Mouse (Mus musculus) kidney, adult 2 months (tissue): ENCODE measurements around the gene Ptpn14. TPM values are rescaled to one million over a fixed set of nuclear protein-coding genes. Genes with fewer than 3 reads are reported as not detected.
A peak's percentile ranks its signal among the peaks of the same experiment; 100 is the strongest.

Source experiments
- DNase-seq: peaks from one replicate; pipeline ENCODE4 v3.0.0; 2021
- H3K27ac ChIP-seq: fragments of 200-500 bp; 2 replicates; pipeline ENCODE4 v1.5.1; 2012; ENCODE audit warnings: low read depth, low read length, control low read depth, inconsistent platforms; ENCODE audit not compliant: insufficient read depth
- H3K27me3 ChIP-seq: fragments of 200-500 bp; replicated peaks from 2 replicates; pipeline ENCODE4 v1.6.1; 2012; ENCODE audit warnings: mild to moderate bottlenecking, moderate library complexity, low read length, inconsistent platforms; ENCODE audit not compliant: control insufficient read depth, insufficient read depth
- H3K36me3 ChIP-seq: fragments of 200-500 bp; 2 replicates; pipeline ENCODE4 v1.6.1; 2012; ENCODE audit warnings: mild to moderate bottlenecking, moderate library complexity, low read length, inconsistent platforms; ENCODE audit not compliant: control insufficient read depth, insufficient read depth
- H3K4me1 ChIP-seq: fragments of 200-500 bp; 2 replicates; pipeline ENCODE4 v1.6.1; 2011; ENCODE audit warnings: low read length; ENCODE audit not compliant: control insufficient read depth, insufficient read depth
- H3K4me3 ChIP-seq: fragments of 200-500 bp; 2 replicates; pipeline ENCODE4 v1.5.1; 2011; ENCODE audit warnings: mild to moderate bottlenecking, low read depth, low read length, control low read depth; ENCODE audit not compliant: insufficient read depth
- CTCF ChIP-seq: fragments of 200-500 bp; conservative IDR thresholded peaks from 2 replicates; pipeline ENCODE4 v1.5.1; 2011; ENCODE audit warnings: low read depth, mild to moderate bottlenecking, control low read depth, low read length, moderate library complexity, mixed read lengths; ENCODE audit not compliant: insufficient read depth, insufficient read length
- POLR2A ChIP-seq: fragments of 200-500 bp; IDR thresholded peaks from one replicate; pipeline ENCODE4 v1.6.1; 2011; ENCODE audit warnings: low read depth, low read length, control low read depth
- WGBS: fragments of 180-500 bp; shearing (Covaris S2); methylation state at CpG from one replicate; pipeline ENCODE4 v1.1.7; 2018; 5-methylcytosine and 5-hydroxymethylcytosine counted together
- polyA plus RNA-seq: library from polyadenylated mRNA; depleted of rRNA; stranded (reverse); fragments of >200 nt; gene quantifications from 2 replicates; pipeline ENCODE4 v1.2.3, GENCODE M21; 2012

Gene Ptpn14
- polyA plus RNA-seq, 1 experiment: 11.2 TPM

- 69% methylated on average over 10 of the region's 10 CpGs for WGBS
- no peaks in the 10 kb centered on the region for H3K36me3 ChIP-seq
- H3K4me1 ChIP-seq: peaks cover 9% of the 10 kb centered on the region; the same call in 1 of the 2 replicates
- no peak overlapping the region for H3K27ac ChIP-seq
- DNase-seq: no peak
- TF ChIP-seq CTCF: no peak
- no peak for TF ChIP-seq POLR2A
- H3K27me3 ChIP-seq: no peaks in the 10 kb centered on the region
- H3K4me3 ChIP-seq: no peak overlapping the region
Observed at GRCm38 (mm10) chr1:189781721-189782345, 53.8 kb downstream of the Ptpn14 start.

- 79% methylated on average over 6 of the region's 6 CpGs for WGBS
- no peak for DNase-seq
- Histone ChIP-seq H3K27me3 (no peaks in the 10 kb centered on the region), H3K4me1 (peaks cover 5% of the 10 kb centered on the region; the same call in 1 of the 2 replicates), H3K27ac (no peak overlapping the region), H3K36me3 (no peaks in the 10 kb centered on the region), H3K4me3 (no peak overlapping the region)
- TF ChIP-seq CTCF (no peak), POLR2A (no peak)
Observed at GRCm38 (mm10) chr1:189782709-189783108, 54.6 kb downstream of the Ptpn14 start.

DNA sequence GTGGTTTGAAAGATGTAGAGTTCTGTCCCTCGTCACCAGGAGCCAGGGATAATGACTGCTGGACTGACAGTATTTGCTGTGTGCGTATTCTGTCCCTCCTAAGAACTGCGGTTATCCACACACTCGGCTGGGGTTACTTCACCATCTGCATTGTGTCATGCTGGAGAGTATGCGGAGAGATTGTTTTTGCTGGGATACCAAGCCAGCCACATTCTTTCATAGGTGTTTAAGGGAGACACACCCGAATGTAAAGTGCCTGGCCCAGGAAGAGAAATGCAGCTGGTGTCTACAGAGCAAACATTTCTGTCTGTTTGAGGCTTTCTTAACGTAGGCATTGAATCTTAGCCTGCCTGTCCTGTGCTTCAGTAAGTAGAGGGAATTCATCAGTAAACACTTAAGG, 56.4 kb downstream of the Ptpn14 start:
- WGBS: 77% methylated on average over 7 of the region's 7 CpGs
- H3K4me3 ChIP-seq: no peak overlapping the region
- H3K4me1 ChIP-seq: no peaks in the 10 kb centered on the region
- no peak overlapping the region; the same call in 1 of the 2 replicates for H3K27ac ChIP-seq
- H3K27me3 ChIP-seq: no peaks in the 10 kb centered on the region
- H3K36me3 ChIP-seq: no peaks in the 10 kb centered on the region
- TF ChIP-seq POLR2A: no peak
- no peak for TF ChIP-seq CTCF
- DNase-seq: no peak

DNA sequence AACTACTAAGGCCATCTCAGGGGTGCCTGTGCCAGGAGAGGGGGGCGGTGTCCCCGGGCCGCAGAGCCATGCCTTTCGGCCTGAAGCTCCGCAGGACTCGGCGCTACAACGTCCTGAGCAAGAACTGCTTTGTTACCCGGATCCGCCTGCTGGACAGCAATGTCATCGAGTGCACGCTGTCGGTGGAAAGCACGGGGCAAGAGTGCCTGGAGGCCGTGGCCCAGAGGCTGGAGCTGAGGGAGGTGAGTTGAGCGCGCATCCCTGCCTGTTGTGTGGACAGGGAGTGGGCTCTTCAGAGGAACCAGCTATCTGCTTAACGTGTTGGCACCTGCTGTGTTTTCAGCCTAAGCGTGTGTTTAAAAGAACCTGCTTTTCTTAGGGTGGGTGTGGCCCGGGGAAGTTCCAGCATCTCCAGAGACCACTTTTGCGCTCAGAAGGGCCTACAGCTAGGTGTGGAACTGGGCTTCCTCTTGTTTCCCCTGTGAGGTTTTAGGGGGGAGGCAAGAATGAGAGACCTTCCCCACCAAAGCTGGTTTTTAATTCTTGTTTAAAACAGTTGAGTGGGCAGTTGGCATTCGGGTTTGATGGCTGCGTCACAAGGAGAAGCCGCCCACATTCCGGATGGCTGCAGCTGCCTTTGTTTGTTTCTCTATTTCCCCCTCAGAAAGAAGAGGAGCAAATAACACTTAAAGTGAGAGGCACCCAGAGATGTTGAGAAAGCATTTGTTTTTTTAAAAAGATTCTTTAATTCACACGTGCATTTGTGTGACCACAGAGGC, 58.8 kb downstream of the Ptpn14 start:
- H3K4me1 ChIP-seq: no peaks in the 10 kb centered on the region; the same call in 1 of the 2 replicates
- peak overlapping the region; percentile 28 for H3K27ac ChIP-seq
- no peak for DNase-seq
- no peaks in the 10 kb centered on the region for H3K27me3 ChIP-seq
- 61% methylated on average over 26 of the region's 26 CpGs for WGBS
- H3K4me3 ChIP-seq: no peak overlapping the region
- TF ChIP-seq POLR2A (no peak), CTCF (no peak)
- H3K36me3 ChIP-seq: no peaks in the 10 kb centered on the region

DNA sequence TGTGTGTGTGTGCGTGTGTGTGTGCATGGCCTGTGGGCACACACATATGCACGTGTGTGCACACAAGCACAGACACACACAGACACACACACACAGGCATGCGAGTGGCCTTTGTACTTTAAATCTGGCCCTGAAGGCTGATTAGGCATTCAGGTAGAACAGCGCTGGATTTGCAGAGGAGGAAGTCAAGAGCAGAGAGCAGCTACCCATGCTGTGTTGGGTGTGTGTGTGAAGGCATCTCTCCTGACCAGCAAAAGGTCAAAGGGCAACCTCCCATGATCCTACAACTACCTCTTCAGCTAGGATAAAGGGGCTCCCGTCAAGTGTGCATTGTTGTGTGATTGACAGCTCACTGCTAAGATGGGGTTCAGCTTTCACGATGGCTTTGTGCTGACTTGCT, 61.5 kb downstream of the Ptpn14 start:
- H3K27ac ChIP-seq: no peak overlapping the region
- DNase-seq: no peak
- H3K27me3 ChIP-seq: no peaks in the 10 kb centered on the region
- no peaks in the 10 kb centered on the region for H3K36me3 ChIP-seq
- TF ChIP-seq POLR2A (no peak), CTCF (no peak)
- peaks cover 3% of the 10 kb centered on the region; the same call in 1 of the 2 replicates for H3K4me1 ChIP-seq
- 43% methylated on average over 6 of the region's 6 CpGs for WGBS
- no peak overlapping the region for H3K4me3 ChIP-seq

DNA sequence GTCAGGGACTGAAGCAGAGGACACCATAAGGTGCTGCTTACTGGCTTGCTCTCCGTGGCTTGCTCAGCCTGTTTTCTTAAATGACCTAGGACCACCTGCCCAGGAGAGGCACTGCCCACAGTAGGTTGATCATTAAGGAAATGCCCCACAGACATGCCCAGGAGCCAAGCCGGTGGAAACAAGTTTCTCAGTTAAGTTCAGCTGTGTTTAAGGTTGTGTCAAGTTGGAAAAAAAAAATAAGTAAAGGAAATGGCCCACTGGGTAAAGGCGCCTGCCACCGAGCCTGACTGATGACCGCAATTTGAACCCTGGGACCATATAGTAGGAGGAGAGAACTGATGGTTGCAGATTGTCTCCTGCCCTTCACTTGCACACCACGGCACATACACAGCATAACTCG, 62.6 kb downstream of the Ptpn14 start:
- Histone ChIP-seq H3K27ac (peak overlapping the region; percentile 1; the same call in 1 of the 2 replicates), H3K36me3 (no peaks in the 10 kb centered on the region), H3K4me1 (peaks cover 3% of the 10 kb centered on the region; the same call in 1 of the 2 replicates), H3K27me3 (no peaks in the 10 kb centered on the region), H3K4me3 (no peak overlapping the region)
- DNase-seq: peak; percentile 24
- 25% methylated on average over 7 of the region's 7 CpGs for WGBS
- no peak for TF ChIP-seq POLR2A
- TF ChIP-seq CTCF: no peak
